Mouse (Mus musculus): Measurements from ENCODE around the gene Cnn3.

Cnn3 gene

DNA sequence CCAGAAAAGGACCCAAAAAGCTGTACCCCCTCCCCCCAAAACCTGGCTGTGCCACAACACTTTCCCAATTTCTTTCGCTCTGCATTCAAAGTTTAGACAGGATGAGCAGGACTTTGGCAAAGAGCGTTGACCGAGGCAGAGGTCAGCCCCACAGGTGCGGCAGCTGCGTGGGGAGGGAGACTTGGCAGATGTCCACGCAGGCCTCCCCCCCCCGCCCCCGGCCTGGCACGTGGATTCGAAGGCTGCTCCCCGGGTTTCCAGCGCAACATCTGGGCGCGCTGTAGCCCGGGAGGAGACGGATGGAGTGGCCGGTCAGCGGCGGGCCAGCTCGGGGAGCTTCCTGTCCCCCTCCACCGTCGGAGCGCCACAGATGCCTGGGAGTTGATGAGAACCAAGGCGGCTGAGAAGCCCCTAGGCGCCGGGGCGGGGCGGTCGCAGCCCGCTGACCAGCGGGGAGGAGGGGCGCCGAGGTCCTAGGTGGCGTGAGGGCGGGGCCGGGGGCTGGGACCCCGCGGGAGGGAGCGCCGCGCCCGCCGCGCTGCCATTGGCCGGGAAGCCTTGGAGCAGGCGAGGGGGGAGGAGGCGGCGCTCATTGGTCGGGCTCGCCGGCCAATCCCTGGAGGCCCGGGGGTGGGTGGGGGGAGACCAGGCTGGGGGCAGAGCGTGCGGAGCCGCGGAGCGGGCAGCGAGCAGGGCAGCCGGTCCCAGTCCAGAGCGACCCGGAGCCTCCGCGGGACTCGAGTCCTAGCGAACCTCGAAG lies at the start of gene Cnn3:
Gene Cnn3 (plus strand): TSS at position 637 of the 760 bp plus-strand sequence.
- peak; percentile 81 to 92 for DNase-seq (ENCODE audit: low spot score in 2 of 2)

DNA sequence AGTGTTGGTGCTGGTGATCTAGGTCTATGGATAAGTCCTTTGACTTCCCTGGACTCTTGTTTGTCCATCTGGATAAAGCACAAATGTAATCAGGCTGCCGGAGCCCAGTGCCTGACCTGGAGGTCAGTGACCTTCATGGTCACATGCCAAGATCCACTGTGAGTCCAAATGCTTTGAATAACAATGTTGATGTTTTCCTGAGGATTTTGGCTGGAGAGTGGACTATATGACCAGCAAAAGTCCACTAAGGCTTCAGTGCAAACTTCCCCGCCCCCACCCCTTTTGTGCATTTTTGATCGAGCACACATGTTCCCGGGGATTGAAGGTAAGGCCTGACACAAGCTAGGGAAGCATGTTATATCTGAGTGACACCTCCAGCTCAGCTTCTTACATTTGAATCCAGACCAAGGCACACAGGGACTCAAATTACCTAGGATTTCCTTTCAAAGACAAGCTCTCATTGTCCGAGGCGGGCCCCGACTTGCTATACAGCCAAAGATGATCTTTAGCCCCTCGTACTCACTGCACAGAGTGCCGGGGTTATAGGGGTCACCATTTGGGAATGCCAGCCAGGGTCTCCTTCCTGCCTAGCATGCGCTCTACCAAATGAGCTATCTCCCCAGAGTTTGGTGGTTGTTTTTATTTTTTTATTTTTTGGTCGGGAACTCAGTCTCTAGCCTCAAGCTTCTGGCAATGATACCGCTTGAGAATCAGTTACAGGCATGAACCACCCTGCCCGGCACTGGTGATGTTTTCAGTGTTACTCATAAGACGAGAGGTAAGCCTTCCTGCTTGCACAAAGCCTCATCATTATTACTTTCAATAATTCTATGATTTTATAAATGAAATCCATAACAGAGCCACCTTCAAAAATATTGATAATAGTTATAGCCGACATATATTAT lies 47.3 kb upstream of the Cnn3 start:
- no peak for DNase-seq (ENCODE audit: low spot score in 2 of 2)

DNA sequence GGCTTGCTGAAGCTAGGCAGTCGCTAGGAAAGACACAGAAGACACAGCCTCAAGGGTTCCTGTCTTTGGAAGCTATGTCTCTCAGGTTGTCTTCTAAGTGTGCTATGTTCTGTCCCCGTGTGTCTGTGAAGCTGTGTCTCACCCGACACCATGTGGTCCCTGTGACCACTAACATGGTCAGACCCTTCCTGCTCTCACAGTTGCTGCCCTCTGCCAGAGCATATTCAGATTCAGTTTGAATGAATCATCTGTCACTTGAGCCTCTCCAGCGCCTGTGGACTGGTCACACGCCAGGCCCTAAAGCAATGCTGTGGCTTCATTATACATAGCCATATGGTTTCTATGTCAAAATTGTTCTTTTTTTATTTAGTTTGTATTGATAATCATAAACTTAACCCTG lies 46.6 kb upstream of the Cnn3 start:
- no peak for DNase-seq (ENCODE audit: low spot score in 2 of 2)

DNA sequence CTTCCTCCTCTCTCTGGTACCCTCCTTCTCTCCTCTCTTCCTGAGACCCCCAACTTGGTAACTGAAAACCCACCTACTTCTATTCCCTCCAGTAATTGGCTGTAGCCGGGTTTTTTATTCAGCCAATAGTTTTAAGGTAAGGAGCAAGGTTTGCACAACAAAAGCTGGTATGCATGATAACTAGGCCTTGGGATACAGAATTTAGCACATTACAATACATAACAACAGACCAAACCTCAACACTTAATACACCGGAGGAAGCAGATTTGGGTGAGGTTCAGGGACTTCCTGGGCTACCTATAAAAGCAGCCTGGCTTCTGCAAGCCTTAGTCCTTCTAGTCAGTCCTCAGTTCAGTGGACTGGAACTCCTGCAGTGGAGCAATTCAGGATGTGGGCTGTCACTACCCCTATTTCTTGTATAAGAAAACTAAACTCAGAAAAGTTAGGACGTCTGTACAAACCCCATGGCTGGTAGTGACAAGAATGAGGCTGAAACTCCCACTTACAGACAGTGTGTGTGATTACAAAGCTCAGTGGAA lies 38.8 kb upstream of the Cnn3 start:
- DNase-seq (ENCODE audit: low spot score in 2 of 2) = no peak

DNA sequence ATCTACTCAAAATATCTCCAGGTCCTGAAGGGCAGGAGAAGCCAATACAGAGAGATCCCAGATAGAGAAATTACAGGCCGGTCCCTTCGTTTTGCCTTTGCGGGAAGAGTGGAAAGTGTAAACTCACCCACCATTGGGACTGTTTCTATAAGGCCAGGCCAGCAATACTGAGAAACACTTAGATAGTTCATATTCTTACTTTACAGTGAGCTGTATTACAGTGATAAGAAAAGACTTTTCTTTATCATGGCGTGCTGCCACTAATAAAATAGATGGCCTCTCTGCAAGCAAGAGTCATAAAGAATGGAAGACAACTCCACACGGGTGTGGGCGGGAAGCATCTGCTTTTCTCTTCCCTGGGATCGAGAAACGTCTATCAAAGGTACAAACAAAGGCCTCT lies 36.9 kb upstream of the Cnn3 start:
- no peak for DNase-seq (ENCODE audit: low spot score in 2 of 2)

DNA sequence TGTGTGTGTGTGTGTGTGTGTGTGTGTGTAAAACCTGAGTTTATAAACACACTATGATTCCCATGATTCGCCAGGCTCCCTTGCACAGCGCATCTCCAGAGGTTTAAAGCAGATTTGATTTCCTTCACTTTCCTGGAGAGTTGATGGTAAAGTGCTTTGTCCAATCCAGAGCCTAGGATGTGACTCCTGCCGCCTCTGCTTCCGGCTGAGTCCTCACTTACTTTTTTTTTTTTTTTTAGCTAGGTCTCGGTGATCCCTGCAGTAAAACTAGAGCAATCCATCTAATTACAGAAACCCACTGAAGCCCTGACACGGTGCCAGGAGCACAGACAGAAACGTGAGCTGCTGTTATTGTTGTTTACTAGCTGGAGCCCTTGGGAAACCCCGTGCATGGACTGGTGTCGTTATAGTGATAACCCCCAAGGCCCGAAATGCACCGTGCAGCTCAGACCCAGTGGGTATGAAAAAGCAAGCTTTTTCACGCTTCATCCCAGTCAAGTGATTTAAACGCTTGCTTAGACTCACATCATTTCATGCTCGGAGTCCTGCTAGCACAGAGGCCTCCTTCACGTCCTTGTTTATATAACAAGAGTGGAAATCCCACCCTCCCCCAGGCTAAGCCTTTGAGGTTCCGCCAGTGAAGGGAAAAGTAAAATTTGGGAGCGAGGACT lies 36.3 kb upstream of the Cnn3 start:
- peak in 1 of 2 experiments; percentile 17 for DNase-seq (ENCODE audit: low spot score in 2 of 2)

DNA sequence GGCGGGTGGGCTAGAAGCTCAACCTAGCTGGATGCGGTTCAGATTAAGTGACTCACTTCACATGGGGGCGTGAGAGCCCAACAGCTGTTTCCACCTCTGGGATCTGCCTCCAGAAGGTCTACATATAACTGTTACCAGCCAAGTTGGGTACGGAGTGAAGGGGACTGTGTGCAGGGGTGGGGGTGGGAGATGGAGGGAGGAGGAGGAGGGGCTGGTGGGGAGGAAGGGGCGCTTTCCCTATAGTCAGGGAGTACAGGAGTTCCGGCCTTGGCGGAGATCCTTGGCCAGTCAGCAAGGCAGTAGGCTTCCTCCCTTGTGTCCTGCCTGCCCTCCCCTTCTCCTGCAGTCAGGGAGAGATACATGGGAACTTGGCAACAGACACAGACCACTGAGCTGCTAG lies 35.6 kb upstream of the Cnn3 start:
- no peak for DNase-seq (ENCODE audit: low spot score in 2 of 2)

DNA sequence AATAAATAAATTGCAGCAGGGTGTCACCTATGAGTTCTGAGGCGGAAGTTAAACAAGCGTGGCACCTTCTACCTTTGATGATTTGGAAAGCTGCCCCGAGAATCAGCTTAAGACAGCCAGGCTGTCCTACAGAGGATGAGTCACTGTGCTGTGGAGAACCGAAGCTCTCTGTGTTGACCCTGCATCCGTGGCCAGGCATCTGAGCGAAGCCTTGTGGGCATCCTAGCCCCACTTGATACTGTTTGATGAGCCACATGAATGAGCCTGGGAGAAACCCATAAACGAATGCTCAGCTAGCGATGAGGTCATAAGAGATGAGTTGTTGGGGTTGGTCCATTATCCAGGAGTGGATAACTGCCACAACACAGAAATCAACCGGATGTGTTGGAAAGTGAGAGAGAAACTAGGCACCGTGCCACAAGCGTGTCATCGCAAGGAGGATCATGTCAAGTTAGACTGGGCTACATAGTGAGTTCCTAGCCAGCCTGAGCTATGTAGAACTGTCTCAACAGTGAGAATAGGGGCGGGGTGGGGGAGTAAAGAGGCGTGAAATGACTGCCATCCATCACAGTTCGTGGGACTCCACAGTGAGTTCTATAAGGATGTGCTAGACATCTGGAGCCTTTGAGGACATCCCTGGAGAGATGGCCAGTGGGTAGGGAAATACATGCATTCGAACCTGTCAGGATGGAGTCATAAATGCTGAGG lies 30.6 kb upstream of the Cnn3 start:
- no peak for DNase-seq (ENCODE audit: low spot score in 2 of 2)

DNA sequence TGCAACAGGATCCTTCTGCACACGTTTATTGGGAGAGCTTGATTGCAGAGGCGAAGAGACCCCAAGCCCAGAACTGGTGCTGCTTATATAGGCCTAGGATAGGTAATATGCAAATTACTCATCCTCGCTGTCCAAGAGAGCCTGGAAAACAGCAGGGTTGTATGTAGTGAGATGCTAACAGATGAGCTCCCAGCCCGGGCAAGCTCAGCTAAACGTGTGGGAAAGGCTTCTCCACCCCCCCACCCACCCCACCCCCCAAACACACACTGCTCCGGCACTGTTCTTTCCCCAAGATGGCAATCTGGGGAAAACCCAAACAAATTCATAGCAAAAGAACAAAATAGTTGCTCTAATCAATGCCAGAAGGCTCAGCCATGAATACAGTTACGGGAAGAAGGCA lies 29.7 kb upstream of the Cnn3 start:
- DNase-seq (ENCODE audit: low spot score in 2 of 2) = no peak

DNA sequence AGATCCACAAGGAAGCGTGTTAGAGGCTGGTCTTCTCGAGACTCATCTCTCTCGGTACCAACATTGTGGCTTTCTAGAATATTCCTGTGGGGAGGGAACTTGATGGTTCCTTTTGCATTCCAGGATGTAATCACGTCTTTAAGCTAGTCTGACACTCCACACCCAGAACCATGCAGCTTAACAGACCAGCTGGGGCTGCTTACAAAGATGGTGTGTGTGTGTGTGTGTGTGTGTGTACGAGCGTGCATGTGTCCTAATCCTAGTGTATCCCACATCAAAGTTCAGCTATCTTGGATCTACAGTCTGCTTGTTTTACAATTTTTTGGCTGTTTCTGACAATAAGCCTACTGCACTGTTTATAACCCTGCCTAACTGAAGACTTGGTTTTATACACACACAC lies 29.3 kb upstream of the Cnn3 start:
- DNase-seq (ENCODE audit: low spot score in 2 of 2) = no peak

DNA sequence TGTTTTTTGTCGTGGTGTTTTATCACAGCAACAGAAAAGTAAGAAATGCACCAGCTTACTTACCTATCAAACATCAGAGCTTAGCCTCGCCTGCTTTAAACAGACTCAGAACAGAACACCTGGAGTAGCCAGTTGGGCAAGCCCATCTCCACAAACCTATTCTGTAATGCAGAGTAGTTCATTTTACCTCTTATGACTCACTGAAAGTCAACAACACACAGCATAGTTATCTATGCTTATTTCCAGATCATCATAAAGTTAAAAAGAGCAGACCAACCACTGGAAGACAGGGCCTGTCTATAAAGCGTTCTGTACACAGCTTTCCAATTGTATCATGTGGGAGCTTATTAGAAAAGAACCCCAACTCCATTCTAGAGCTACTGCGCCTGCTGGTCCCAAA lies 24.9 kb upstream of the Cnn3 start:
- DNase-seq (ENCODE audit: low spot score in 2 of 2) = no peak

DNA sequence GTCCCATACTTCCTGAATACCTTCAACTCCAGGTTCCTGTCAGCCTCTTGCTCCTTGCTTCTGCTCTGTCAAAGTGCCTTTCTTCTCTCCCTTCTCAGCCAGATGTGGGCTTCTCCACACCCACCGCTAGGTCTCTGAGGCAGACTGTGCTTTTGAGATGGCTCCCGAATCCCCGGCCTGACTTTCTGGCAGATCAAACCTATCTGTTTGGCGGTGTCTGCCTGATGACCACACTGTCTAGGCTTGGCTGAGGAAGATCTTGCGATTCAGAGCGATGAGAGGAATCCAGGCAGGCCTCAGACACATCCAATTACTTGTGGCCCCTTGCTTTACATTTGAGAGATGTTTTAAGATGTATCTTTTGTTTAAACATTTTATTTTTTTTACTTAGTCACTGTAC lies 24.2 kb upstream of the Cnn3 start:
- DNase-seq (ENCODE audit: low spot score in 2 of 2) = no peak

DNA sequence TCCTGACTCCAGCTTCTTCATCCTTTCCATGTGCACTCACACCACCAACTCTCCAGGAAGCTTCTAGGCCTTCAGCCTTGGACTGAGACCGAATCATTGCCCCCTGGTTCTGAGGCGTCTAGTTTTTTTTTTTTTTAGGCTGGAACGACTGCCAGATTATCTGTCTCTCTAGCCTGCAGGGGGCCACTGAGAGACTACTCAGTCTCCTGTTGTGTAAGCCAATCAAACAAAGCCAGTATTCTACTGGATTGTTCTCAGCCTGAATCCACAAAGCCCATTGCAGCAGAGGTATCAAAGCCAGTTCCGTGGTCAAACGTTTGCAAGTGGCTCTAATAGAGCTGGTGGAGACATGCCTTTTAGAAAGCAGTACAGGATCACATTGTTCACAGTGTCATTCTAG lies 22.8 kb upstream of the Cnn3 start:
- DNase-seq (ENCODE audit: low spot score in 2 of 2) = no peak

DNA sequence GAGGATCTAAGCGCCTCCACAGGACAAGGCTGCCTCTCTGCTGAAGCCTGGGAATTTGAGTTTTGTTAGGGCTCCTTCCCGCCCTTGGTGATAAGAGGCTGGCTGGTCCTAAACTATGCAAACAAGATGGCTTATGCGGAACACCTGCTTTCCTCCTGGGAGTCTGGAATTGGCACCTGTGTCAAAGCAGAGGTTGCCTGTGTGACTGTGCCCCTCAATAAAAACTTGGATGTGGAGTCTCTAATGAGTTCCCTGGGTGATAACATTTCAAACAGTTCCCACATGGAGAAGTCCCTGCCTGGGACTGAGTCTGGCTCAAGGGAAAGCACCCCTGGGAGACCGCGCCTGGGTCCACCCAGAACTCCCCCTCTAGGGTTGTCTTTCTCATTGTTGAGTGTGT lies 21.2 kb upstream of the Cnn3 start:
- no peak for DNase-seq (ENCODE audit: low spot score in 2 of 2)

DNA sequence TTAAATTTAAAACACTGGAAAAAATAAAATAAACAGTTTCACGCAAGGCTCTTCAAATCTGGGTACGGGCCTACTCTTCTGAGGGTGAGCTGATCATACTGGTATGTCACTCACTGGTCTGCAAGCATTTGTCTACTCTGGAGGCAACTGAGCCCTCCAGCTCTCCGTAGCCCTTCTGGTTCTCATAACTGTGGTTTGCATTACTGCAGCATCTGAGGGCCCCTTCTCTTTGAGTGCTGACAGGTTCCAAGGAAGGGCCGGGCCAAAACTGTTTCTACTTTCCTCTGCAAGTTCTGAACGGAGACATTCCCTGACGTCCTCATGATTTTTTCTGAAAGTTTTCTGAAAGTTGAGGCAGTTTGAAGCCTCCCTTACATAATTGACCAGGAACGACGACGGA lies 18.9 kb upstream of the Cnn3 start:
- no peak for DNase-seq (ENCODE audit: low spot score in 2 of 2)

DNA sequence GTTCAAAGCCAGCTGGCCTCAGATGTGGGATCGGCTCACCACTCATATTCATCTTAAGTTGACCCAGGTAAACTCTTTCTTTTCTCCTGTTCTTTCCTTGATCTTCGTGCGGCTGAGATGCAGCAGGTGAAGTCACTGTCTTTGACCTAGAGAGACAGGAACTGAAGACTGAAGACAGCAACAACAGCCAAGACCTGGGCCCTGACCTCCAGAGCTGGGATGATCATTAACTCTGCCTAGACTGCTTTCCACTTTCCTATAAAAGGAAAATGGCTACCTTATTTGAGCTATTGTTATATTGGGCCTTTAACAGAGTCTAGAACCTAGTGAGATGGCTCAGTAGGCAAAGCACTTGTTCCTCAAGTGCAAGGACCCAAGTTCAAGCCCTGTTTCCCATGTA lies 17.9 kb upstream of the Cnn3 start:
- no peak for DNase-seq (ENCODE audit: low spot score in 2 of 2)

DNA sequence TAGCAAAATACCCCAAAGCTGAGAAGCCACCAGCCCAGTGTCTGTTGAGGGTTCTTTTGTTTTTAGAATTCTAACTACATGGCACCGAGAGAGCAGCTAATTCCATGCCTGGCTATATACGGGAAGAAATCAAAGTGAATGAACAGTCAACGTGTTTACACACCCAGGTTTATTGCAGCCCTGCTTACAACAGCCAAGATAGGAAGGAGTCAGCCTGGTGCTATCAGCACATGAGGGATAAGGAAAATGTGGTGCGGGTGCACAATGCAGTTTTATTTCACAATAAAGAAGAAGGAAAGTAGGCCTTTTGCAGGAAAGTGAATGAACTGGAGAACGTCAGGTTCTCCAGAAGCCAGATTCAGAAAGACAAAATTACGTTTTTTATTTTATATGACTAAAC lies 14.8 kb upstream of the Cnn3 start:
- DNase-seq (ENCODE audit: low spot score in 2 of 2) = no peak

DNA sequence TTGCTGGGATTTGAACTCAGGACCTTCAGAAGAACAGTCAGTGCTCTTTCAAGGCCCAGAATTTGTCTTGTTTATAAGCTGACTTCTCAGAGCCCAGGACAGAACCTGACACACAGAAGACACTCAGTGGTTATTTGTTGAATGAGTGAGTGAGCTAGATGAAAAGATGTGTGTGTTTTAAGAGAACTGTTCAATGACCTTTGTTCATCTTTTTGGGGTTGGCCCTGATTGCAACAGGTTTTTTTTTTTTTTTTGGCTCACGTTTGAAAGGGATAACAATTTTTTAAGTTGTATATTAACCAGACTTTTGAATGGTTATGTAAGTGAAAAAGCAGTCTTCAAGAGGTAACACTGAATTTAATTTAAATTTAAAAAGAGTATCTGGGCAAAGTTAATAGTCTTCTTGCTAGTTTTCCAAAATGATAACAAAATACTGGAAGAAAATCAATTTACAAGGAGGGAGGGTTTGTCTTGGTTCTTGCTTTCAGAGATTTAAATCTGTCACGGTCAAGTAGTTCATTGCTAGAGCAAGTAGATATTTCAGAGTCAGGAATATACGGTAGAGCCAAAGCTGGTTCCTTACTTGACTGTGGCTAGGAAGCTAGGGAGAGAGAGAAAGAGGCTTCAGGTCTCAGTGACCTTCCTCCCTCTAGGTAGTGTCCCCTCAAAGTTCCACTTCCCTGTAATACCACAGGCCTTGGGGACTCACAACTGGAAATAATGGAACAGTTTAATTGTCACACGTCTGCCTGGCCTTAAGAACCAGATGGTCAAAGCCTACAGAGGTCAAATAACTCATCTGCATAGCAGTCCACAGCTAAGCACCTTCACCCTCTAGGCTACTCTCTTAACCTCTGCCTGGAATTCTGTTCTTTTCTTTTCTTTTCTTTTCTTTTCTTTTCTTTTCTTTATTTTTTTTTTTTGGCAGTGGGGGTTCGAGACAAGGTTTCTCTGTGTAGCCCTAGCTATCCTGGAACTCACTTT lies 9.8 kb upstream of the Cnn3 start:
- no peak for DNase-seq (ENCODE audit: low spot score in 2 of 2)

DNA sequence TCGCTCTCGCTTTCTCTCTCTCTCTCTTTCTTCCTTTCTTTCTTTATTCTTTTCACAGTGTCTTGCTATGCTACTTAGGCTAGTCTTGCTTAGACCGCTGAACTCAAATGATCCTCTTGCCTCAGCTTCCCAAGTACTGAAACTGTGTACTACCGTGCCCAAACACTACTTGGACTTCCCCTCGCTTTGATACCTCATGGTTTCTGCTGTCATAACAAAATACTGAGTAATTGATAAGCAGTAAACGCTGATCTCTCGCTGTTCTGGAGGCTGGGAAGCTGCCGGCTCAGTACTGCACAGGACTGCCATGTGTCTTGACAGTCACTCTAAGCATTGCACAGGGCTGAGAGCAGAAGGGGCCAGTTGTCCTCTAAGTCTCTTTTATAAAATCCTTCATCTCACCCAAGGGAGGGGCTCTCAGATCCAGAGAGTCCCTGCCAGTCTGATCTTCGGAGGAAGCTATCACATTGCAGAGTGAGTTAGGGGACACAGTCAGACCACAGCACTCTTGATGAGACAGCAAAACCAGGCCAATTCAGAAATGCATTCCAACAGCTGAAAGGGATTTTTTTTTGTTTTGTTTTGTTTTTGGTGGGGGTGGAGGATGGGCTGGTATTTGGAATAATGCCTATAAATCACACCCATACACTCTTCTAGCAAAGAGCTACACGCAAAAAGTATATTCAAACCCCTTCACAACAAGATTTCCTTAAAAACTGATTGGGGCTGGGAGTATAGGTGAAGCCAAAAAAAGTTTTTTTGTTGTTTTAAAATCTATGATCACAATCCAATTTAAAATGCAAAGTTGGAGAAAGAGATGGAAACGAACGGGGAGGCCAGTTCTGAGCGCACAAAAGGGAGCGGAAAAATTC lies 8.7 kb upstream of the Cnn3 start:
- no peak for DNase-seq (ENCODE audit: low spot score in 2 of 2)

DNA sequence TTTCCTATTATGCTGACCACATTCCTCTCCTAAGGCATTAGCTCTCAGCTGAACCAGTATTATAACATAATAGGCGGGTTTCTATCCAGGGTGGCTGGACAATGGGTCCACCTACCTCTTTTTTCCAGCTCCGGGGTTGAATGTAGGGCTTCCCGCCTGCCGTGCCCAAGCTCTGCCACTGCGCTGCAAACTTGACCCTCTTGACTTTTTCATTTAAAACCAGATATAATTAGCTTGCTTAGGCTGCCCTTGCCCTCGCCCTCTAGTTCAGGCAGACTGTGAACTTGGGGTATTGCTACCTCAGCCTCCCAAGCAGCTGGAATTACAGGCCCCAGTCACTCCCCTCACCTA lies 8.1 kb upstream of the Cnn3 start:
- no peak for DNase-seq (ENCODE audit: low spot score in 2 of 2)

Data from cerebellum, postnatal 4 days (tissue).